Mouse (Mus musculus): ENCODE results near the gene Ercc2. TPM values are rescaled to one million over a fixed set of nuclear protein-coding genes. Genes with fewer than 3 reads are reported as not detected.
A peak's percentile ranks its signal among the peaks of the same experiment; 100 is the strongest.

The Ercc2 gene
- 41.5 and 47.0 TPM in 2 replicates for polyA plus RNA-seq (2012; rRNA removed)

GRCm38 (mm10) chr7:19381377-19382165 is at the start of gene Ercc2:
Gene Ercc2 (plus strand): TSS chr7:19382010.
- peak; percentile 95 to 99 for DNase-seq (ENCODE audit: extremely low spot score in 1 of 2, low spot score in 1 of 2)

- DNase-seq (ENCODE audit: extremely low spot score in 1 of 2, low spot score in 1 of 2): peak; percentile 75 to 91
Measured at GRCm38 (mm10) chr7:19332709-19333352, 49.0 kb upstream of the Ercc2 start.

GRCm38 (mm10) chr7:19335583-19335982 is 46.2 kb upstream of the Ercc2 start:
- no peak for DNase-seq (ENCODE audit: extremely low spot score in 1 of 2, low spot score in 1 of 2)

GRCm38 (mm10) chr7:19337122-19337521 is 44.7 kb upstream of the Ercc2 start:
- DNase-seq (ENCODE audit: extremely low spot score in 1 of 2, low spot score in 1 of 2): peak in 1 of 2 experiments; percentile 61

GRCm38 (mm10) chr7:19338060-19338459 is 43.8 kb upstream of the Ercc2 start:
- no peak for DNase-seq (ENCODE audit: extremely low spot score in 1 of 2, low spot score in 1 of 2)

GRCm38 (mm10) chr7:19338596-19338995 is 43.2 kb upstream of the Ercc2 start:
- no peak for DNase-seq (ENCODE audit: extremely low spot score in 1 of 2, low spot score in 1 of 2)

- no peak for DNase-seq (ENCODE audit: extremely low spot score in 1 of 2, low spot score in 1 of 2)
Measured at GRCm38 (mm10) chr7:19341250-19341649, 40.6 kb upstream of the Ercc2 start.

- peak in 1 of 2 experiments; percentile 65 for DNase-seq (ENCODE audit: extremely low spot score in 1 of 2, low spot score in 1 of 2)
Measured at GRCm38 (mm10) chr7:19341761-19342409, 39.9 kb upstream of the Ercc2 start.

GRCm38 (mm10) chr7:19342481-19343027 is 39.3 kb upstream of the Ercc2 start:
- DNase-seq (ENCODE audit: extremely low spot score in 1 of 2, low spot score in 1 of 2): peak; percentile 75 to 98

GRCm38 (mm10) chr7:19343210-19343808 is 38.5 kb upstream of the Ercc2 start:
- peak in 1 of 2 experiments; percentile 83 for DNase-seq (ENCODE audit: extremely low spot score in 1 of 2, low spot score in 1 of 2)

- peak in 1 of 2 experiments; percentile 56 for DNase-seq (ENCODE audit: extremely low spot score in 1 of 2, low spot score in 1 of 2)
Measured at GRCm38 (mm10) chr7:19344237-19344847, 37.5 kb upstream of the Ercc2 start, which contains the start of gene Ercc1. Gene Ercc1 (plus strand): TSS chr7:19344778.

- DNase-seq (ENCODE audit: extremely low spot score in 1 of 2, low spot score in 1 of 2): peak; percentile 94 to 97
Measured at GRCm38 (mm10) chr7:19344938-19345471, 36.8 kb upstream of the Ercc2 start.

- DNase-seq (ENCODE audit: extremely low spot score in 1 of 2, low spot score in 1 of 2): no peak
Measured at GRCm38 (mm10) chr7:19349188-19349915, 32.5 kb upstream of the Ercc2 start.

- DNase-seq (ENCODE audit: extremely low spot score in 1 of 2, low spot score in 1 of 2): no peak
Measured at GRCm38 (mm10) chr7:19350221-19350620, 31.6 kb upstream of the Ercc2 start.

GRCm38 (mm10) chr7:19354991-19355390 is 26.8 kb upstream of the Ercc2 start:
- DNase-seq (ENCODE audit: extremely low spot score in 1 of 2, low spot score in 1 of 2): no peak

GRCm38 (mm10) chr7:19356311-19356710 is 25.5 kb upstream of the Ercc2 start:
- no peak for DNase-seq (ENCODE audit: extremely low spot score in 1 of 2, low spot score in 1 of 2)

GRCm38 (mm10) chr7:19357381-19358375 is 24.1 kb upstream of the Ercc2 start:
- DNase-seq (ENCODE audit: extremely low spot score in 1 of 2, low spot score in 1 of 2): no peak

- DNase-seq (ENCODE audit: extremely low spot score in 1 of 2, low spot score in 1 of 2): no peak
Measured at GRCm38 (mm10) chr7:19358634-19359033, 23.2 kb upstream of the Ercc2 start.
